In the genomic region with DNA sequence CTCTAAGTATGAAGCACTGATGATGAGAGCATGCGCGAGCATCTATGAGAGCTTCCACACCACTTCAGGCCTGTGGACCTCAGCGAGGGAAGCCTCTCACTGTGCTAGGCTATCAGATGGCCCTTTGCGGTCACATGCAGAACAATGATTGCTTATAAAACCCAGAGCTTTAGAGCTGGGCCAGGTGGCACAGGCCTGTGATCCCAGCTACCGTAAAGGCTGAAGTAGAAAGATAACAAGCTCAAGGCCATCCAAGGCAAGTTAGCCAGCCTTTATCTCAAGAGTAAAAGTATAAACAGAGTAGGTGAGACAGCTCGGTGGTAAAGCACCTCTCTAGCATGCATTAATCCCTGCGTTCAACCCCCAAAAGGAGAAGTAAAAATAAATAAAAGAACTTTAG, we compare ENCODE assay signal across 27 mouse cellular contexts.
A peak's percentile ranks its signal among the peaks of the same experiment; 100 is the strongest.
DNase-seq lines count a peak whose midpoint lies in the region; ATAC-seq and TF ChIP-seq lines count a peak whose summit lies in the region.
"Had no signal": no experiment of that assay in that cellular context is flagged by ENCODE, and none has a peak within 500 bp of the region (broad histone marks: within the 10 kb centered on the region; RNA-seq: fewer than 3 reads in every experiment).

No protein-coding gene starts in this region.

- DNase-seq in c-Kit-positive CD71-positive TER-119-negative erythroid progenitor cells, embryonic 14.5 days (ENCODE audit: low read depth), result peak; percentile 57
- no peak for DNase-seq in liver, embryonic 11.5 days (ENCODE audit: low spot score)
- DNase-seq in forebrain, embryonic 11.5 days (ENCODE audit: low spot score), result no peak
- DNase-seq in thymus, adult 2 months, result no peak
- DNase-seq in gastrocnemius, adult 8-10 months (ENCODE audit: low spot score in 2 of 2), result no peak
- DNase-seq: cerebellum, adult 11 months; cerebellum, adult 9-11 months; gastrocnemius, postnatal 36 days; heart, adult 18-20 months; heart, postnatal 4 days; kidney, adult 18-20 months; kidney, postnatal 36 days; lung, postnatal 36 days; right cerebral cortex, adult 18-20 months; spleen, adult 18-20 months; thymus, postnatal 4 days had no signal

- H3K27me3 ChIP-seq in liver, embryonic 11.5 days (replicated peaks; ENCODE audit: control insufficient read depth, insufficient read depth, low read length), result no peaks in the 10 kb centered on the region
- H3K27me3 ChIP-seq in liver, embryonic 16.5 days (ENCODE audit: control insufficient read depth, insufficient read depth, low read depth, low read length), result no peaks in the 10 kb centered on the region
- H3K27me3 ChIP-seq in forebrain, embryonic 11.5 days (ENCODE audit: control insufficient read depth, insufficient read depth, low read length), result no peaks in the 10 kb centered on the region
- no peaks in the 10 kb centered on the region for H3K27me3 ChIP-seq in thymus, adult 2 months (ENCODE audit: control insufficient read depth, insufficient read depth, low read length)
- H3K27me3 ChIP-seq: heart, embryonic 12.5 days; hindbrain, embryonic 13.5 days; limb, embryonic 15.5 days; lung, embryonic 15.5 days had no signal

- no peaks in the 10 kb centered on the region for H3K9me3 ChIP-seq in liver, embryonic 11.5 days (ENCODE audit: control insufficient read depth, low read length)
- H3K9me3 ChIP-seq in liver, embryonic 16.5 days (replicated peaks; ENCODE audit: control insufficient read depth, low read length), result no peaks in the 10 kb centered on the region
- H3K9me3 ChIP-seq in forebrain, embryonic 11.5 days (ENCODE audit: control insufficient read depth, low read length), result no peaks in the 10 kb centered on the region
- H3K9me3 ChIP-seq: heart, embryonic 12.5 days; hindbrain, embryonic 13.5 days; limb, embryonic 10.5 days; limb, embryonic 15.5 days; lung, embryonic 15.5 days had no signal

- WGBS in liver, embryonic 11.5 days, result 51% methylated on average over 7 of the region's 7 CpGs
- WGBS in liver, embryonic 16.5 days (ENCODE audit: insufficient replicate concordance), result 23% methylated on average over 7 of the region's 7 CpGs
- 93% methylated on average over 7 of the region's 7 CpGs for WGBS in forebrain, embryonic 11.5 days
- 85% methylated on average over 7 of the region's 7 CpGs for WGBS in thymus, adult 2 months

- no peak for TF ChIP-seq CTCF in thymus, adult 2 months (IDR thresholded peaks at IDR 0.05; ENCODE audit: borderline replicate concordance, control insufficient read depth, extremely low read depth, insufficient read depth, low read length, poor library complexity)

- no peak for TF ChIP-seq POLR2A in thymus, adult 2 months (IDR thresholded peaks at IDR 0.05; ENCODE audit: control insufficient read depth, extremely low read depth, insufficient read depth, low read length, poor library complexity)

- H3K4me1 ChIP-seq in liver, embryonic 11.5 days (replicated peaks; ENCODE audit: control insufficient read depth, insufficient read depth, low read length), result peaks cover 10% of the 10 kb centered on the region
- peaks cover 10% of the 10 kb centered on the region for H3K4me1 ChIP-seq in liver, embryonic 16.5 days (ENCODE audit: control insufficient read depth, low read depth, low read length)
- H3K4me1 ChIP-seq in forebrain, embryonic 11.5 days (replicated peaks; ENCODE audit: control insufficient read depth, insufficient read depth, low read length), result no peaks in the 10 kb centered on the region
- H3K4me1 ChIP-seq in thymus, adult 2 months (replicated peaks; ENCODE audit: control insufficient read depth, insufficient read depth, low read length), result 0 out of 2 replicates have a peak, but pooled peaks cover 3% of the 10 kb centered on the region
- H3K4me1 ChIP-seq: heart, embryonic 12.5 days; hindbrain, embryonic 13.5 days; limb, embryonic 10.5 days had no signal

- H3K9ac ChIP-seq in liver, embryonic 11.5 days (ENCODE audit: low read depth, low read length), result no peak overlapping the region
- H3K9ac ChIP-seq in liver, embryonic 16.5 days (ENCODE audit: low read depth, low read length), result no peak overlapping the region
- no peak overlapping the region for H3K9ac ChIP-seq in forebrain, embryonic 11.5 days (ENCODE audit: low read length)
- H3K9ac ChIP-seq: heart, embryonic 12.5 days; hindbrain, embryonic 13.5 days; limb, embryonic 15.5 days; lung, embryonic 15.5 days had no signal

- H3K36me3 ChIP-seq in liver, embryonic 11.5 days (ENCODE audit: control insufficient read depth, insufficient read depth, low read length), result no peaks in the 10 kb centered on the region
- H3K36me3 ChIP-seq in liver, embryonic 16.5 days (ENCODE audit: control insufficient read depth, insufficient read depth), result no peaks in the 10 kb centered on the region
- H3K36me3 ChIP-seq in forebrain, embryonic 11.5 days (ENCODE audit: control insufficient read depth, insufficient read depth, low read length), result no peaks in the 10 kb centered on the region
- H3K36me3 ChIP-seq in thymus, adult 2 months (ENCODE audit: control insufficient read depth, insufficient read depth, low read length), result no peaks in the 10 kb centered on the region
- H3K36me3 ChIP-seq: heart, embryonic 12.5 days; hindbrain, embryonic 13.5 days; limb, embryonic 10.5 days; limb, embryonic 15.5 days; lung, embryonic 15.5 days had no signal

- no peak overlapping the region for H3K4me3 ChIP-seq in liver, embryonic 11.5 days (ENCODE audit: low read depth, low read length)
- H3K4me3 ChIP-seq in liver, embryonic 16.5 days (ENCODE audit: low read depth, low read length), result no peak overlapping the region
- no peak overlapping the region for H3K4me3 ChIP-seq in forebrain, embryonic 11.5 days (ENCODE audit: low read depth, low read length)
- H3K4me3 ChIP-seq in thymus, adult 2 months (ENCODE audit: control insufficient read depth, insufficient read depth, low read length), result no peak overlapping the region
- H3K4me3 ChIP-seq: heart, embryonic 12.5 days; hindbrain, embryonic 13.5 days; layer of hippocampus, adult 2 months; limb, embryonic 10.5 days; limb, embryonic 15.5 days; lung, embryonic 15.5 days had no signal

- ATAC-seq in common myeloid progenitor, adult 5-6 weeks (replicated peaks; ENCODE audit: low read depth, poor library complexity, severe bottlenecking), result peak; percentile 69
- ATAC-seq in liver, embryonic 11.5 days (replicated peaks; ENCODE audit: low FRiP score), result peak; percentile 94
- peak; percentile 89 for ATAC-seq in liver, embryonic 16.5 days (ENCODE audit: low read depth)
- no peak for ATAC-seq in forebrain, embryonic 11.5 days (replicated peaks; ENCODE audit: low FRiP score)
- ATAC-seq in activated CD4-positive, CD25-positive, alpha-beta regulatory T cell, adult 4 months, result no peak
- ATAC-seq: forebrain, embryonic 14.5 days; midbrain, embryonic 16.5 days had no signal

- H3K27ac ChIP-seq in liver, embryonic 11.5 days (ENCODE audit: low read depth, low read length), result no peak overlapping the region
- H3K27ac ChIP-seq in liver, embryonic 16.5 days (ENCODE audit: low read length), result no peak overlapping the region
- no peak overlapping the region for H3K27ac ChIP-seq in forebrain, embryonic 11.5 days (ENCODE audit: low read depth, low read length)
- no peak overlapping the region for H3K27ac ChIP-seq in thymus, adult 2 months (ENCODE audit: control insufficient read depth, insufficient read depth, low read length)
- H3K27ac ChIP-seq: hindbrain, embryonic 13.5 days; layer of hippocampus, adult 2 months; limb, embryonic 10.5 days; limb, embryonic 15.5 days; lung, embryonic 15.5 days had no signal

- peak overlapping the region; percentile 36 for H3K4me2 ChIP-seq in liver, embryonic 11.5 days
- no peak overlapping the region for H3K4me2 ChIP-seq in liver, embryonic 16.5 days (ENCODE audit: low read depth, low read length)
- no peak overlapping the region for H3K4me2 ChIP-seq in forebrain, embryonic 11.5 days (ENCODE audit: low read depth, low read length, severe bottlenecking)
- H3K4me2 ChIP-seq: heart, embryonic 12.5 days; hindbrain, embryonic 13.5 days; limb, embryonic 15.5 days; lung, embryonic 15.5 days had no signal

Comparison
In these comparisons a context has a peak if more than half of its experiments do, and no peak if none do; other contexts are left out.
1. ATAC-seq: peak in common myeloid progenitor, adult 5-6 weeks (single experiment), liver, embryonic 11.5 days (single experiment) and liver, embryonic 16.5 days (single experiment); none in forebrain, embryonic 11.5 days (single experiment) and activated CD4-positive, CD25-positive, alpha-beta regulatory T cell, adult 4 months (single experiment).